Comparison of ENCODE assay signal across 9 mouse cellular contexts in the genomic region with DNA sequence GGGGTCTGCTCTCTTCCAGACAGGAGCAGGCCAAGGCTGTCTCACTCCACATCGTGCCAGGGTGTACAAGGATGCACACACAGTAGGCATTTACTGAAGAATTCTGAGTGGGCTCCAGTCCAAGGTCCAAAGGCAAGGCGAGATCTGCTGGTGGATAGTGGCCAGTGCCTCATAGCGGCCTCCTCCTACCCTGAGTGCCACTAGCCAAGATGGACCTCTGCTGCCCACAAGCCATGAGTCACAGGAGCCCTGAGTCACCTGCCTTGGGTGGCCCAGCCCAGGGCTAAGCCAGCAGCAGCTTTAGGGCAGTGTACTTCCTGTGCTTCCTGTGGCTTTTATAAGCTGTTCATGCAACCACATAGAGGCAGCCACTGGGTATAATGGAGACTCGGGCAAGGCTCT. TPM values are rescaled to one million over a fixed set of nuclear protein-coding genes. Genes with fewer than 3 reads are reported as not detected.
A peak's percentile ranks its signal among the peaks of the same experiment; 100 is the strongest.
DNase-seq lines count a peak whose midpoint lies in the region; ATAC-seq and TF ChIP-seq lines count a peak whose summit lies in the region.
"Had no signal": no experiment of that assay in that cellular context is flagged by ENCODE, and none has a peak within 500 bp of the region (broad histone marks: within the 10 kb centered on the region; RNA-seq: fewer than 3 reads in every experiment).

No protein-coding gene starts in this region.

- H3K4me1 ChIP-seq in heart, embryonic 14.5 days (ENCODE audit: control insufficient read depth in 2 of 2, insufficient read depth in 2 of 2, low read length in 2 of 2) = peaks cover 32 to 40% of the 10 kb centered on the region in 2 experiments

- H3K9me3 ChIP-seq in heart, embryonic 14.5 days (ENCODE audit: control insufficient read depth, low read length) = no peaks in the 10 kb centered on the region
- H3K9me3 ChIP-seq: embryonic facial prominence, embryonic 12.5 days had no signal

- no peaks in the 10 kb centered on the region for H3K36me3 ChIP-seq in heart, embryonic 14.5 days (ENCODE audit: control insufficient read depth, insufficient read depth, low read length)
- H3K36me3 ChIP-seq: embryonic facial prominence, embryonic 12.5 days had no signal

- WGBS in heart, embryonic 14.5 days = 55% methylated on average over 4 of the region's 4 CpGs

- H3K27me3 ChIP-seq in heart, embryonic 14.5 days (ENCODE audit: control insufficient read depth, insufficient read depth, low read length) = no peaks in the 10 kb centered on the region

- TF ChIP-seq CTCF in left cerebral cortex, adult 2 months (IDR thresholded peaks at IDR 0.05) = no peak
- no peak for TF ChIP-seq CTCF in brain, embryonic 14.5 days (IDR thresholded peaks at IDR 0.05; ENCODE audit: borderline replicate concordance, extremely low read depth, insufficient read depth, insufficient read length)

- H3K27ac ChIP-seq in left cerebral cortex, adult 2 months = peak overlapping the region; percentile 2; the same call in 1 of the 2 replicates
- H3K27ac ChIP-seq in heart, embryonic 14.5 days (replicated peaks in 1 of 2; ENCODE audit: control insufficient read depth in 1 of 2, insufficient read depth in 1 of 2, low read depth in 2 of 2, low read length in 2 of 2) = peak overlapping the region in 1 of 2 experiments; percentile 42; a peak in 2 of 4 replicates
- H3K27ac ChIP-seq: embryonic facial prominence, embryonic 12.5 days had no signal

- no peak overlapping the region for H3K4me3 ChIP-seq in left cerebral cortex, adult 2 months
- H3K4me3 ChIP-seq in heart, embryonic 14.5 days (ENCODE audit: control insufficient read depth in 1 of 2, insufficient read depth in 1 of 2, low read depth in 1 of 2, low read length in 2 of 2) = no peak overlapping the region
- H3K4me3 ChIP-seq: embryonic facial prominence, embryonic 12.5 days had no signal

- TF ChIP-seq POLR2A in brain, embryonic 14.5 days (IDR thresholded peaks at IDR 0.05; ENCODE audit: borderline replicate concordance, extremely low read depth, insufficient read depth, insufficient read length, poor library complexity, severe bottlenecking) = no peak

- intact Hi-C loops in left cerebral cortex, adult 2 months (cut with DNase I) = no loop called here

- H3K4me2 ChIP-seq in heart, embryonic 14.5 days (ENCODE audit: low read length) = peak overlapping the region; percentile 38
- H3K4me2 ChIP-seq: embryonic facial prominence, embryonic 12.5 days had no signal

- ATAC-seq in heart, embryonic 14.5 days (ENCODE audit: insufficient number of reproducible peaks, insufficient read depth, low FRiP score, low read depth) = no peak
- peak; percentile 72 for ATAC-seq in megakaryocyte, adult 5-6 weeks (ENCODE audit: poor library complexity, severe bottlenecking)

- no peak for DNase-seq in left cerebral cortex, adult 2 months (ENCODE audit: extremely low spot score in 1 of 2, low spot score in 2 of 2)
- no peak for DNase-seq in left cerebral cortex, adult 9 months (ENCODE audit: low spot score in 2 of 2)
- peak; percentile 97 for DNase-seq in Muller cell, postnatal 12 days (ENCODE audit: inconsistent ontology term)
- DNase-seq in brain, embryonic 14.5 days (ENCODE audit: low read depth) = peak; percentile 50
- no peak for DNase-seq in testis, postnatal 14 days (ENCODE audit: low spot score)
- DNase-seq in layer of hippocampus, postnatal 36 days = no peak

- peak overlapping the region; percentile 41; the same call in 1 of the 2 replicates for H3K9ac ChIP-seq in heart, embryonic 14.5 days (ENCODE audit: low read length)
- H3K9ac ChIP-seq: embryonic facial prominence, embryonic 12.5 days had no signal

RNA-seq across cellular contexts. Expression of gene Card19, which starts 2.3 kb away (rescaled TPM):
- 10 to 100 TPM; 10.8 to 11.4 TPM for total RNA-seq in left cerebral cortex, adult 2 months (2021)
- polyA plus RNA-seq in brain, embryonic 14.5 days (2012; rRNA removed) = 26.2 and 26.9 TPM in 2 replicates
- 114 and 126 TPM in 2 replicates for polyA plus RNA-seq in heart, embryonic 14.5 days (2014; fragmentation: Nextera tagmentation; extraction: Ambion mirVana)
- total RNA-seq in megakaryocyte, adult 5-6 weeks (2015) = 85.5 and 103 TPM in 2 replicates
- 91.0 and 123 TPM in 2 replicates for total RNA-seq in megakaryocyte, adult 5-6 weeks (2017)
- total RNA-seq in layer of hippocampus, postnatal 36 days (2021) = 10 to 100 TPM; 13.9 to 15.0 TPM

RNA-seq across cellular contexts. Expression of gene Ninj1, which starts 26.2 kb away (rescaled TPM):
- total RNA-seq in left cerebral cortex, adult 2 months (2021) = 10 to 100 TPM; 17.8 to 19.7 TPM
- polyA plus RNA-seq in brain, embryonic 14.5 days (2012; rRNA removed) = 22.5 and 26.7 TPM in 2 replicates
- 85.5 and 87.7 TPM in 2 replicates for polyA plus RNA-seq in heart, embryonic 14.5 days (2014; fragmentation: Nextera tagmentation; extraction: Ambion mirVana)
- total RNA-seq in megakaryocyte, adult 5-6 weeks (2015) = 76.1 and 81.6 TPM in 2 replicates
- 33.4 and 48.2 TPM in 2 replicates for total RNA-seq in megakaryocyte, adult 5-6 weeks (2017)
- 10 to 100 TPM; 18.7 to 19.3 TPM for total RNA-seq in layer of hippocampus, postnatal 36 days (2021)

RNA-seq across cellular contexts. Expression of gene Susd3, which starts 35.0 kb away (rescaled TPM):
- total RNA-seq in left cerebral cortex, adult 2 months (2021) = 1 to 10 TPM; 1.8 to 2.2 TPM
- polyA plus RNA-seq in brain, embryonic 14.5 days (2012; rRNA removed) = 0.44 and 0.72 TPM in 2 replicates
- 1.9 and 2.5 TPM in 2 replicates for polyA plus RNA-seq in heart, embryonic 14.5 days (2014; fragmentation: Nextera tagmentation; extraction: Ambion mirVana)
- total RNA-seq in megakaryocyte, adult 5-6 weeks (2015) = 44.4 and 49.1 TPM in 2 replicates
- 39.6 and 42.3 TPM in 2 replicates for total RNA-seq in megakaryocyte, adult 5-6 weeks (2017)
- 1 to 10 TPM; 2.5 to 2.6 TPM for total RNA-seq in layer of hippocampus, postnatal 36 days (2021)

Comparison
In these comparisons a context has a peak if more than half of its experiments do, and no peak if none do; other contexts are left out.
1. DNase-seq: peak in Muller cell, postnatal 12 days (single experiment) and brain, embryonic 14.5 days (single experiment); none in left cerebral cortex, adult 2 months (0 of 2), left cerebral cortex, adult 9 months (0 of 2), testis, postnatal 14 days (single experiment) and layer of hippocampus, postnatal 36 days (0 of 2).
2. RNA of gene Card19, which starts 2.3 kb away (total RNA-seq): 85.5 to 123 TPM in megakaryocyte, adult 5-6 weeks; 13.9 to 15.0 TPM in layer of hippocampus, postnatal 36 days and 10.8 to 11.4 TPM in left cerebral cortex, adult 2 months; every median in the first group is over 4 times any median in the second.
3. RNA of gene Susd3, which starts 35.0 kb away (total RNA-seq): 39.6 to 49.1 TPM in megakaryocyte, adult 5-6 weeks; 2.5 to 2.6 TPM in layer of hippocampus, postnatal 36 days and 1.8 to 2.2 TPM in left cerebral cortex, adult 2 months; every median in the first group is over 10 times any median in the second.